Mouse (Mus musculus): Measurements from ENCODE around the gene Mynn. TPM values are rescaled to one million over a fixed set of nuclear protein-coding genes. Genes with fewer than 3 reads are reported as not detected.

Gene Mynn
- polyA plus RNA-seq, 3 experiments from 2014 or later = 34.9 to 43.8 (median 36.9) TPM

- ATAC-seq = no peak
Measured at GRCm38 (mm10) chr3:30646761-30647160, 44.9 kb downstream of the Mynn start.

GRCm38 (mm10) chr3:30647440-30648090, 45.7 kb downstream of the Mynn start, which contains the start of gene Lrrc34:
Gene Lrrc34, minus strand, starts transcription at chr3:30647869.
- ATAC-seq = no peak

- ATAC-seq = no peak
Measured at GRCm38 (mm10) chr3:30648466-30648865, 46.6 kb downstream of the Mynn start.

GRCm38 (mm10) chr3:30650062-30650841, 48.4 kb downstream of the Mynn start:
- no peak for ATAC-seq

- ATAC-seq = no peak
Measured at GRCm38 (mm10) chr3:30655937-30656336, 54.1 kb downstream of the Mynn start.

- no peak for ATAC-seq
Measured at GRCm38 (mm10) chr3:30658486-30658885, 56.6 kb downstream of the Mynn start.

Other genes with a start within 250 kb of the Mynn start
- gene Mecom, start 54.1 kb upstream of the Mynn start, polyA plus RNA-seq (2017; shearing (Covaris generic)) = not detected
- gene Actrt3, start 2.1 kb upstream of the Mynn start, polyA plus RNA-seq (2017; shearing (Covaris generic)) = under 1 TPM; 0.23 to 0.58 (median 0.24) TPM
- not detected for gene Lrriq4, start 42.4 kb downstream of the Mynn start, polyA plus RNA-seq (2017; shearing (Covaris generic))
- under 1 TPM in 2 of 3 experiments, not detected in 1; 0.42 to 0.44 TPM for gene Lrrc34, start 45.8 kb downstream of the Mynn start, polyA plus RNA-seq (2017; shearing (Covaris generic))
- gene Lrrc31, start 97.8 kb downstream of the Mynn start, polyA plus RNA-seq (2017; shearing (Covaris generic)) = under 1 TPM in 1 of 3 experiments, not detected in 2; 0.09 TPM
- gene Samd7, start 144.2 kb downstream of the Mynn start, polyA plus RNA-seq (2017; shearing (Covaris generic)) = not detected
- gene Sec62, start 190.8 kb downstream of the Mynn start, polyA plus RNA-seq (2017; shearing (Covaris generic)) = 100 to 1,000 TPM in 1 of 3 experiments, 10 to 100 TPM in 2; 62.0 to 106 (median 82.2) TPM